11 mouse cellular contexts compared by ENCODE assay signal in the genomic region with DNA sequence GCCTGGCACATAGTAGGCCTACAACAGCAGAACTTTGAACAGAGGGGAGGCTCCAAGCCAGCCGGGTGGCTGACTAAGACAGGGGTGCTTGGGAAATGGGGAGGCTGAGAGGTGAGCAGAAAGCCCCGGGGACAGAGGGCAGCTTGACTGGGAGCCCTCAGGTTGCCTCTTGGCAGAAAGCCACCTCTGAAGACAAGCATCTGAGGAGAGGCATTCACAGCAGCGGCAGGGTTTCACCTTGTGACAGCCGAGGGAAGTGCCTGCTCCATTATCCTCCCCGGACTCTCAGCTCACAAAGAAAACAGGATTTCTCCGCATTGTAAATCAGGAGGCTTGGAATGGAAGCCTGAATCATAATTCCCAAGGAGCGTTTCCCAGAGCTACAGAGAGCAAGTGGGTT.
DNase-seq lines count a peak whose midpoint lies in the region; ATAC-seq and TF ChIP-seq lines count a peak whose summit lies in the region.
"Had no signal": no experiment of that assay in that cellular context is flagged by ENCODE, and none has a peak within 500 bp of the region (broad histone marks: within the 10 kb centered on the region; RNA-seq: fewer than 3 reads in every experiment).

No protein-coding gene starts in this region.

- no peak overlapping the region for H3K9ac ChIP-seq in forebrain, embryonic 12.5 days
- H3K9ac ChIP-seq in forebrain, embryonic 11.5 days (ENCODE audit: low read length) = no peak overlapping the region
- H3K9ac ChIP-seq in lung, embryonic 15.5 days = no peak overlapping the region
- no peak overlapping the region for H3K9ac ChIP-seq in midbrain, embryonic 15.5 days
- H3K9ac ChIP-seq: hindbrain, embryonic 15.5 days had no signal

- ATAC-seq in forebrain, embryonic 12.5 days (ENCODE audit: low FRiP score) = no peak; the same call in 1 of the 2 replicates
- ATAC-seq in forebrain, embryonic 11.5 days (replicated peaks; ENCODE audit: low FRiP score) = no peak
- ATAC-seq in lung, embryonic 15.5 days (ENCODE audit: borderline replicate concordance, extremely low read depth, low FRiP score, low TSS enrichment) = no peak
- ATAC-seq in midbrain, embryonic 15.5 days (replicated peaks) = no peak
- ATAC-seq in megakaryocyte progenitor cell, adult 5-6 weeks (replicated peaks; ENCODE audit: poor library complexity) = no peak

- no peak overlapping the region for H3K4me2 ChIP-seq in forebrain, embryonic 12.5 days
- H3K4me2 ChIP-seq in forebrain, embryonic 11.5 days (ENCODE audit: low read depth, low read length, severe bottlenecking) = no peak overlapping the region
- no peak overlapping the region for H3K4me2 ChIP-seq in lung, embryonic 15.5 days
- H3K4me2 ChIP-seq in midbrain, embryonic 15.5 days = no peak overlapping the region
- H3K4me2 ChIP-seq: hindbrain, embryonic 15.5 days had no signal

- DNase-seq in forebrain, embryonic 11.5 days (ENCODE audit: low spot score) = no peak
- DNase-seq in lung, adult 2 months = no peak
- peak; percentile 47 for DNase-seq in kidney, adult 18-20 months
- DNase-seq in cerebellum, postnatal 4 days (ENCODE audit: low spot score in 2 of 2) = no peak
- DNase-seq: B cell, adult 2 months; cerebellum, adult 11-12 months had no signal

- no peaks in the 10 kb centered on the region for H3K36me3 ChIP-seq in forebrain, embryonic 12.5 days (replicated peaks)
- H3K36me3 ChIP-seq in forebrain, embryonic 11.5 days (ENCODE audit: control insufficient read depth, insufficient read depth, low read length) = no peaks in the 10 kb centered on the region
- no peaks in the 10 kb centered on the region for H3K36me3 ChIP-seq in lung, embryonic 15.5 days
- H3K36me3 ChIP-seq in midbrain, embryonic 15.5 days (replicated peaks) = no peaks in the 10 kb centered on the region
- H3K36me3 ChIP-seq: hindbrain, embryonic 15.5 days had no signal

- 11% methylated on average over 7 of the region's 7 CpGs for WGBS in forebrain, embryonic 12.5 days
- 20% methylated on average over 7 of the region's 7 CpGs for WGBS in forebrain, embryonic 11.5 days
- 26% methylated on average over 7 of the region's 7 CpGs for WGBS in lung, embryonic 15.5 days
- 38% methylated on average over 7 of the region's 7 CpGs for WGBS in lung, adult 2 months
- 7% methylated on average over 7 of the region's 7 CpGs for WGBS in midbrain, embryonic 15.5 days

- H3K4me1 ChIP-seq in forebrain, embryonic 12.5 days = peaks cover 41% of the 10 kb centered on the region
- peaks cover 7% of the 10 kb centered on the region for H3K4me1 ChIP-seq in forebrain, embryonic 11.5 days (replicated peaks; ENCODE audit: control insufficient read depth, insufficient read depth, low read length)
- H3K4me1 ChIP-seq in lung, embryonic 15.5 days = peaks cover 25% of the 10 kb centered on the region
- H3K4me1 ChIP-seq in lung, adult 2 months (ENCODE audit: control insufficient read depth, insufficient read depth, low read length) = peaks cover 9% of the 10 kb centered on the region
- H3K4me1 ChIP-seq in midbrain, embryonic 15.5 days = peaks cover 6% of the 10 kb centered on the region

- TF ChIP-seq CTCF in lung, adult 2 months (IDR thresholded peaks at IDR 0.05; ENCODE audit: insufficient read depth, low read length) = no peak

- peaks cover 14% of the 10 kb centered on the region for H3K27me3 ChIP-seq in forebrain, embryonic 12.5 days
- H3K27me3 ChIP-seq in forebrain, embryonic 11.5 days (ENCODE audit: control insufficient read depth, insufficient read depth, low read length) = no peaks in the 10 kb centered on the region; the same call in 1 of the 2 replicates
- H3K27me3 ChIP-seq in lung, embryonic 15.5 days = no peaks in the 10 kb centered on the region
- no peaks in the 10 kb centered on the region for H3K27me3 ChIP-seq in midbrain, embryonic 15.5 days (replicated peaks)

- no peak for TF ChIP-seq POLR2A in lung, adult 2 months (IDR thresholded peaks at IDR 0.05; ENCODE audit: borderline replicate concordance, extremely low read depth, low read depth, low read length)

- H3K4me3 ChIP-seq in forebrain, embryonic 12.5 days (replicated peaks) = no peak overlapping the region
- H3K4me3 ChIP-seq in forebrain, embryonic 11.5 days (ENCODE audit: low read depth, low read length) = no peak overlapping the region
- no peak overlapping the region for H3K4me3 ChIP-seq in lung, embryonic 15.5 days
- no peak overlapping the region for H3K4me3 ChIP-seq in lung, adult 2 months (replicated peaks; ENCODE audit: extremely low read depth, low read depth, low read length)
- H3K4me3 ChIP-seq in midbrain, embryonic 15.5 days = no peak overlapping the region
- H3K4me3 ChIP-seq: hindbrain, embryonic 15.5 days had no signal

- H3K9me3 ChIP-seq in forebrain, embryonic 12.5 days = no peaks in the 10 kb centered on the region
- no peaks in the 10 kb centered on the region for H3K9me3 ChIP-seq in forebrain, embryonic 11.5 days (ENCODE audit: control insufficient read depth, low read length)
- H3K9me3 ChIP-seq in lung, embryonic 15.5 days = no peaks in the 10 kb centered on the region
- H3K9me3 ChIP-seq in midbrain, embryonic 15.5 days = no peaks in the 10 kb centered on the region
- H3K9me3 ChIP-seq: hindbrain, embryonic 15.5 days had no signal

- H3K27ac ChIP-seq in forebrain, embryonic 12.5 days = peak overlapping the region; percentile 57
- no peak overlapping the region for H3K27ac ChIP-seq in forebrain, embryonic 11.5 days (ENCODE audit: low read depth, low read length)
- peak overlapping the region; percentile 53; the same call in 1 of the 2 replicates for H3K27ac ChIP-seq in lung, embryonic 15.5 days
- H3K27ac ChIP-seq in midbrain, embryonic 15.5 days = peak overlapping the region; percentile 31
- H3K27ac ChIP-seq: hindbrain, embryonic 15.5 days had no signal
